Mouse (Mus musculus) thymus, adult 2 months (tissue): ENCODE data around the gene Sp7.

Experiments
- CTCF ChIP-seq: fragments of 200-500 bp; IDR thresholded peaks from 2 replicates; pipeline ENCODE4 v1.5.1; 2012; ENCODE audit warnings: mild to moderate bottlenecking, control low read depth, low read length, moderate library complexity, borderline replicate concordance; ENCODE audit not compliant: control insufficient read depth, poor library complexity, insufficient read depth; ENCODE audit errors: extremely low read depth
- POLR2A ChIP-seq: fragments of 200-500 bp; IDR thresholded peaks from 2 replicates; pipeline ENCODE4 v1.6.1; 2012; ENCODE audit warnings: mild to moderate bottlenecking, low read length, control low read depth, moderate library complexity; ENCODE audit not compliant: control insufficient read depth, poor library complexity, insufficient read depth; ENCODE audit errors: extremely low read depth

DNA sequence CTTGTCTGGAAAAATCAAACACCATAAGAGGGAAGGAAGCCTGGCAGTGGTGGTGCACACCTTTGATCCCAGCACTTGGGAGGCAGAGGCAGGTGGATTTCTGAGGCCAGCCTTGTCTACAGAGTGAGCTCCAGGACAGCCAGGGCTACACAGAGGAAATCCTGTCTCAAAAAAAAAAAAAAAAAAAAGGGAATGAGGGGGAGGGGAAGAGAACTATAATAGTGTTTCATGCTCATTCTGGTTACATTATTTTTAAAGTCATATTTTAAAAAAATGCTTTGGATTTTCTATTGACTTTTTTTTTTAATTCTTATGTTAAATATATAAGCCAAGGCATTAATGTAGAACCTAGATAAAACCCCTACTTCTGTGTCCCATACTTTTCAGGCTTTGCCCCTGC lies 46.7 kb upstream of the Sp7 start:
- TF ChIP-seq CTCF (no peak), POLR2A (no peak)
